Mouse (Mus musculus): ENCODE results near the gene Ddx28.

DNA sequence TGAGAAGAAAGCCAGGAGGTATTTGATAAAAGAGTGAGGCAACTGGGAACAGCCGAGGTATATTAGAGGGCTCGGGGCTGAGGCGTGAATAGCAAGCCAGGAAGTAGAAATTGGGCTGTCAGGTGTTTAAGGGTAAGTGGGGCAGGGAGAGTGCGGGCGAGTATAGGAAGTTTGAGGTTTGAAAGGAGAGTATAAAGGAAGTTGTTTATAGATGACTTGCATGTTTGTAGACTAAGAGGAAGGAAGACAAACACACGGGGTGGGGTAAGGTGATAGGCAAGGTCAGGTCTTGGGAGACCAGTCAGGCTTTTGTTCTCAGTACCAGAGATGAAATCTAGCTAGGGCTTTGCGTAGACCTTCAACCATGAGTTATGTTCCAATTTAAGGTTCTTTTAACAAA, 5.4 kb upstream of the Ddx28 start:
- TF ChIP-seq POLR2A (IDR thresholded peaks at IDR 0.05; ENCODE audit: control insufficient read depth, low read depth, low read length) = no peak
- no peak for TF ChIP-seq CTCF (IDR thresholded peaks at IDR 0.05; ENCODE audit: control insufficient read depth, insufficient read depth, insufficient replicate concordance, low read depth, low read length)
